ENCODE assay signal across 1 mouse cellular context in the genomic region with DNA sequence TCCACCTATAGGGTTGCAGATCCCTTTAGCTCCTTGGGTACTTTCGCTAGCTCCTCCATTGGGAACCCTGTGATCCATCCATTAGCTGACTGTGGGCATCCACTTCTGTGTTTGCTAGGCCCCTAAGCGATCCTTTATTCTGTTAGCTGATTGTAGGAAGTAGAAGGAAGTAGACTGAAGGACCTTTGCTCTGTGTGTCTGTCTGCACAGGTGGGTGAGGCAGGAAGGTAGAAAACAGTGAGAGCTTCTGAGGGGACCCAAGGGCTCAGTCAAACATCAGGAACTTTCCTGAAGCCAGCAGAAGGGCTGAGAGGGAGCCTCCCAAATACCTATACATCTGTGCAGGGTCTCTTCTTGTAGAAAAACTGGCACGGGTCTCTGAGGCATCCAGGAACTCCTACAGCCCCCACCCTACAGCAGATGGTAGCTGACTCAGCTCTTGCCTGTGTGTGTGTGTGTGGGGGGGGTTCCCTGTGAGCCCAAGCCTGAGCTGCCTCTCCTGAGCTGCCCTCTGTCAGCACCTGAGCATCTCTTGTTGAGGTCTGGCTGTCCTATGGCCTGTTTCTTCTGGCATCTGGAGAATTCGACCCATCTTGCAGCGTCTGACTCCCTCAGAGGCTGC.
TF ChIP-seq lines count a peak whose summit lies in the region.

No protein-coding gene starts in this region.

TF ChIP-seq in CH12.LX, 34 proteins besides CTCF, POLR2A, EP300 and RAD21 (continued from another document):
- TF ChIP-seq KAT2A (IDR thresholded peaks at IDR 0.05; ENCODE audit: insufficient replicate concordance, low read length) = no peak
- TF ChIP-seq JUN (IDR thresholded peaks at IDR 0.05; ENCODE audit: insufficient read depth, low read depth, low read length) = no peak
- no peak for TF ChIP-seq CHD2 (IDR thresholded peaks at IDR 0.05; ENCODE audit: low read length)
- peak; percentile 66; the same call in 1 of the 2 replicates for TF ChIP-seq BHLHE40 (IDR thresholded peaks at IDR 0.05; ENCODE audit: low read depth, low read length)
- peak; percentile 37; the same call in 1 of the 2 replicates for TF ChIP-seq TCF12 (IDR thresholded peaks at IDR 0.05; ENCODE audit: low read depth, low read length)
- no peak for TF ChIP-seq HCFC1 (IDR thresholded peaks at IDR 0.05; ENCODE audit: low read depth, low read length)
- no peak for TF ChIP-seq TBP (conservative IDR thresholded peaks at IDR 0.05; ENCODE audit: low read depth, low read length)
- no peak for TF ChIP-seq ZKSCAN1 (IDR thresholded peaks at IDR 0.05; ENCODE audit: borderline replicate concordance, low read depth, low read length)
- no peak for TF ChIP-seq CHD1 (IDR thresholded peaks at IDR 0.05; ENCODE audit: low read depth, low read length)
- TF ChIP-seq E2F4 (IDR thresholded peaks at IDR 0.05; ENCODE audit: insufficient replicate concordance, low read depth, low read length) = no peak
- no peak for TF ChIP-seq ZMIZ1 (IDR thresholded peaks at IDR 0.05; ENCODE audit: low read depth, low read length)
TF ChIP-seq in CH12.LX: peak in this region for 6.
